Mouse (Mus musculus) spleen, postnatal 4 days (tissue): Measurements from ENCODE around the gene Mpig6b.

Experiments
- DNase-seq, 2 experiments: peaks; one replicate each; pipeline ENCODE4 v3.0.0; 2022; ENCODE audit warnings: low spot score in 2 of 2

The Mpig6b gene

GRCm38 (mm10) chr17:35018171-35018570, 47.8 kb downstream of the Mpig6b start:
- peak in 1 of 2 experiments; percentile 57 for DNase-seq

GRCm38 (mm10) chr17:35017706-35018030, 48.3 kb downstream of the Mpig6b start:
- DNase-seq: peak in 1 of 2 experiments; percentile 61

DNA sequence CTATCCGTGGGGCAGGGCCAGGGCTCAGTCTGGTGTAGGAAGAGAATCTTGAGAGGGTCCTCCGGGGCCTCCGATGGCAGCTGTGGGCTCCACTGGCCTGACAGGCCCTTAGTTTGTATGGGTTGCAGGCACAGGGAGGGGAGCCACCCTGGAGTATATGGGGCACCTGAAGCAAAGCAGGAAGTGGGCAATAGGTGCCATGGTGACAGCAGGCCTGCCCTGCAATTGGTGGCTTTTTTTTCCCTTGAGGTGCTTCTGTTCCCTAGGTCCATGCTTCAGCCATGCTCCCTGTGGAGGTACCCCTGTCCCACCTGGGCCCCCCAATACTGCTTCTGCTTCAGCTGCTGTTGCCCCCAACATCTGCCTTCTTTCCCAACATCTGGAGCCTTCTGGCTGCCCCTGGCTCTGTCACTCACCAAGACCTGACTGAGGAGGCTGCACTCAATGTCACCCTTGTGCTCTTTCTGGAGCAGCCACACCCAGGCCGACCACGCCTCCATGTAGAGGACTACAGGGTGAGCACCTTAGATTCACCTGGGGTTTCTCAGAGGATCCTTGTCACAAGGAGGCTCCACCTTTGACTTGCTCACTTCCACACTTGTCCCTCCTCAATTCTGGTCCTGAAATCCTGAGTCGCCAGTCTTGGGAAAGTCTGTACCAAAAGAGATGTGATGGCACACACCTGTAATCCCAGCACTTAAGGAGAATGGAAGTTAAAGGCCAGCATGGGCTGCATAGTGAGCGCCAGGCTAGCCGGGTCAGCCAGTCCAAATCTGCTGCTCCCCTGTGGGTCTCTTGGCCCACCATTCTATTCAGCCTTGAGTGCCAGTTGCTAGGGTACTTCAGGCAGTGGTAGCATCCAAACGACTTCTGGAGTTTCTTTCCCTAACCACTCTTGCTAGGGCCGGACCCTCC, 48.9 kb downstream of the Mpig6b start:
- DNase-seq: peak; percentile 14 to 62

- DNase-seq: peak; percentile 38 to 69
Observed at GRCm38 (mm10) chr17:35016376-35016775, 49.6 kb downstream of the Mpig6b start, which contains the start of gene Vwa7. Vwa7 (plus strand) TSS chr17:35016579.

DNA sequence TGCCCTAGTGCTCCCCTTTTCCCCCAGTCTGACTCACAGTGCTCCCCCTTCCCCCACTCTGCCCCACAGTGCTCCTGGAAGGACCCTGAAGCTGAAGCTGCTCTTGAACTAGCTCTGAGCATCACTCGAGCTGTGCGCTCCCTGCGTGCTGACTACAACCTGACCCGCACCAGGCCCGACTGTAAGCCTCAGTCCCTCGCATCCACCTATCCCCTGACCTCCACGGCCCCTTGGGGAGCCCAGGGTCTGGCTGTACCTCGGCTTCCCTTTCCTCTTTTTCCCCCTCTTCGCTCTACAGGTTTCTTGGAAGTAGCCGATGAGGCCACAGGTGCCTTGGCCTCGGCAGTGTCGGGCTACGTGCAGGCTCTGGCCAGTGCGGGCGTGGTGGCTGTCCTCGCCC, 50.7 kb downstream of the Mpig6b start:
- peak in 1 of 2 experiments; percentile 65 for DNase-seq

GRCm38 (mm10) chr17:35013221-35013620, 52.8 kb downstream of the Mpig6b start:
- peak in 1 of 2 experiments; percentile 11 for DNase-seq
